ENCODE assay signal across 8 mouse cellular contexts in the genomic region with DNA sequence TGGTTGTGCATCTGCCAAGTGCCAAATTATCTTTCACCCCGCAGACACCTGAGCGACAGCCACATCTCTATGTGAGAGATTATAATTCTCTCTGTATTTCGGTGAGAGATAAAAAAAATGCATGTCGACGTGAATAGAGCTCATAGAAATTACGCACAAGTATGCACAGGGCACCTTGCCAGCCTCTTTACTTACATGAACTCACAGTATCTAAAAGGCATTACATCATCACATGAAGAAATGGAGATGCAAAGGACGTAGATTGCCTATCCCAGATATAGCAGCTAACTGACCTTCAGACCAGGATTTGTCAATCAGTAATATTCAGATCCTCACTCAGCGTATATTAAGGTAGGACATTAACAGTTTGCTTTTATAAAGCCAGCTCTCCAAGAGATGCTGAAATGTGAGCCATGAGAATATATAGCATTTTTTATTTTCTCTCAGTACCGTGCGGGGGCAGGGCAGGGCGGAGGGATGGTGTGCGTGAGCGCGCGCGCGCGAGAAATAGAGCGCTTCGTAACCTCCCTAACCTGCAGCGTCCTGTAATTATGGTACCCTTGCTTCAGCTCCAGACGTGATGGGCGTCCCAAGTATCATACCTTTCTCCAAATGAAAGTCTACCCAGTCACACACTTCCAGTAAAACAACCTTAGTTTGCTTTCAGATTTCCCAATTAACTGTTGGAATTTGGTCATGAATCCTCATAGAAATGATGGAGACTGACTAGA. TPM values are rescaled to one million over a fixed set of nuclear protein-coding genes. Genes with fewer than 3 reads are reported as not detected.
DNase-seq lines count a peak whose midpoint lies in the region; ATAC-seq and TF ChIP-seq lines count a peak whose summit lies in the region.

No protein-coding gene starts in this region.

- intact Hi-C loops in left cerebral cortex, postnatal 10 days (cut with DNase I) = no loop called here

- TF ChIP-seq POLR2A in brain, embryonic 14.5 days (IDR thresholded peaks at IDR 0.05; ENCODE audit: borderline replicate concordance, extremely low read depth, insufficient read depth, insufficient read length, poor library complexity, severe bottlenecking) = no peak

- peak overlapping the region; percentile 67 for H3K4me2 ChIP-seq in forebrain, embryonic 11.5 days (ENCODE audit: low read depth, low read length, severe bottlenecking)
- peak overlapping the region; percentile 62 for H3K4me2 ChIP-seq in midbrain, embryonic 16.5 days (ENCODE audit: low read length)

- 18% methylated on average over 23 of the region's 23 CpGs for WGBS in forebrain, embryonic 11.5 days
- WGBS in midbrain, embryonic 16.5 days = 6% methylated on average over 23 of the region's 23 CpGs

- DNase-seq in kidney, postnatal 4 days = peak; percentile 41 to 54
- no peak for DNase-seq in kidney, postnatal 10 days
- DNase-seq in brain, embryonic 14.5 days (ENCODE audit: low read depth) = peak; percentile 89
- no peak for DNase-seq in forebrain, embryonic 11.5 days (ENCODE audit: low spot score)
- DNase-seq in left cerebral cortex, postnatal 10 days (ENCODE audit: extremely low spot score in 1 of 2, low spot score in 2 of 2) = peak; percentile 59 to 65
- no peak for DNase-seq in urinary bladder, postnatal 25 days (ENCODE audit: low spot score)
- no peak for DNase-seq in kidney, postnatal 36 days

- no peak for TF ChIP-seq CTCF in brain, embryonic 14.5 days (IDR thresholded peaks at IDR 0.05; ENCODE audit: borderline replicate concordance, extremely low read depth, insufficient read depth, insufficient read length)

- H3K4me1 ChIP-seq in forebrain, embryonic 11.5 days (replicated peaks; ENCODE audit: control insufficient read depth, insufficient read depth, low read length) = peaks cover 4% of the 10 kb centered on the region; the same call in 1 of the 2 replicates
- H3K4me1 ChIP-seq in midbrain, embryonic 16.5 days (ENCODE audit: control insufficient read depth, insufficient read depth, low read length) = peaks cover 25% of the 10 kb centered on the region

- H3K27ac ChIP-seq in forebrain, embryonic 11.5 days (ENCODE audit: low read depth, low read length) = peak overlapping the region; percentile 96
- H3K27ac ChIP-seq in midbrain, embryonic 16.5 days (ENCODE audit: low read length) = peak overlapping the region; percentile 99

- H3K9ac ChIP-seq in forebrain, embryonic 11.5 days (ENCODE audit: low read length) = peak overlapping the region; percentile 74
- H3K9ac ChIP-seq in midbrain, embryonic 16.5 days (ENCODE audit: low read depth, low read length) = peak overlapping the region; percentile 67

- H3K9me3 ChIP-seq in forebrain, embryonic 11.5 days (ENCODE audit: control insufficient read depth, low read length) = no peaks in the 10 kb centered on the region
- no peaks in the 10 kb centered on the region for H3K9me3 ChIP-seq in midbrain, embryonic 16.5 days (replicated peaks; ENCODE audit: control insufficient read depth, low read length, poor library complexity, severe bottlenecking)

- no peaks in the 10 kb centered on the region for H3K36me3 ChIP-seq in forebrain, embryonic 11.5 days (ENCODE audit: control insufficient read depth, insufficient read depth, low read length)
- no peaks in the 10 kb centered on the region for H3K36me3 ChIP-seq in midbrain, embryonic 16.5 days (ENCODE audit: control insufficient read depth, insufficient read depth, low read length)

- 0 out of 2 replicates have a peak, but pooled peaks have one; percentile 52 for ATAC-seq in forebrain, embryonic 11.5 days (replicated peaks; ENCODE audit: low FRiP score)
- ATAC-seq in midbrain, embryonic 16.5 days = peak; percentile 81

- H3K4me3 ChIP-seq in forebrain, embryonic 11.5 days (ENCODE audit: low read depth, low read length) = peak overlapping the region; percentile 55
- H3K4me3 ChIP-seq in midbrain, embryonic 16.5 days (ENCODE audit: low read depth, low read length) = peak overlapping the region; percentile 68

- H3K27me3 ChIP-seq in forebrain, embryonic 11.5 days (ENCODE audit: control insufficient read depth, insufficient read depth, low read length) = no peaks in the 10 kb centered on the region
- no peaks in the 10 kb centered on the region for H3K27me3 ChIP-seq in midbrain, embryonic 16.5 days (ENCODE audit: control insufficient read depth, insufficient read depth, low read depth, low read length)

RNA-seq across cellular contexts. Expression of a gene that starts 0.8 kb away (rescaled TPM):
- polyA plus RNA-seq in brain, embryonic 14.5 days (2012; rRNA removed) = 726 and 1,077 TPM in 2 replicates
- polyA plus RNA-seq in forebrain, embryonic 11.5 days (2014; fragmentation: Nextera tagmentation; extraction: Ambion mirVana) = 84.9 and 93.6 TPM in 2 replicates
- 100 to 1,000 TPM; 172 to 180 TPM for total RNA-seq in left cerebral cortex, postnatal 10 days (2021)
- 345 and 399 TPM in 2 replicates for polyA plus RNA-seq in midbrain, embryonic 16.5 days (2015; fragmentation: Nextera tagmentation; extraction: Ambion mirVana)

RNA-seq across cellular contexts. Expression of a gene that starts 6.5 kb away (rescaled TPM):
- 120 and 164 TPM in 2 replicates for polyA plus RNA-seq in brain, embryonic 14.5 days (2012; rRNA removed)
- 52.9 and 54.1 TPM in 2 replicates for polyA plus RNA-seq in forebrain, embryonic 11.5 days (2014; fragmentation: Nextera tagmentation; extraction: Ambion mirVana)
- total RNA-seq in left cerebral cortex, postnatal 10 days (2021) = 10 to 100 TPM; 66.5 to 67.4 TPM
- polyA plus RNA-seq in midbrain, embryonic 16.5 days (2015; fragmentation: Nextera tagmentation; extraction: Ambion mirVana) = 107 and 115 TPM in 2 replicates

RNA-seq across cellular contexts. Expression of a gene that starts 6.5 kb away (rescaled TPM):
- 2.1 and 2.2 TPM in 2 replicates for polyA plus RNA-seq in brain, embryonic 14.5 days (2012; rRNA removed)
- 0.21 and 0.75 TPM in 2 replicates for polyA plus RNA-seq in forebrain, embryonic 11.5 days (2014; fragmentation: Nextera tagmentation; extraction: Ambion mirVana)
- 1 to 10 TPM; 2.8 to 3.7 TPM for total RNA-seq in left cerebral cortex, postnatal 10 days (2021)
- polyA plus RNA-seq in midbrain, embryonic 16.5 days (2015; fragmentation: Nextera tagmentation; extraction: Ambion mirVana) = 1.3 and 2.1 TPM in 2 replicates

RNA-seq across cellular contexts. Expression of a gene that starts 9.2 kb away (rescaled TPM):
- 664 and 715 TPM in 2 replicates for polyA plus RNA-seq in brain, embryonic 14.5 days (2012; rRNA removed)
- 386 and 426 TPM in 2 replicates for polyA plus RNA-seq in forebrain, embryonic 11.5 days (2014; fragmentation: Nextera tagmentation; extraction: Ambion mirVana)
- 100 to 1,000 TPM; 471 to 480 TPM for total RNA-seq in left cerebral cortex, postnatal 10 days (2021)
- 550 and 556 TPM in 2 replicates for polyA plus RNA-seq in midbrain, embryonic 16.5 days (2015; fragmentation: Nextera tagmentation; extraction: Ambion mirVana)

RNA-seq across cellular contexts. Expression of a gene that starts 29.9 kb away (rescaled TPM):
- 25.8 and 30.6 TPM in 2 replicates for polyA plus RNA-seq in brain, embryonic 14.5 days (2012; rRNA removed)
- 17.3 and 20.5 TPM in 2 replicates for polyA plus RNA-seq in forebrain, embryonic 11.5 days (2014; fragmentation: Nextera tagmentation; extraction: Ambion mirVana)
- 10 to 100 TPM; 22.0 to 22.7 TPM for total RNA-seq in left cerebral cortex, postnatal 10 days (2021)
- polyA plus RNA-seq in midbrain, embryonic 16.5 days (2015; fragmentation: Nextera tagmentation; extraction: Ambion mirVana) = 19.5 and 22.3 TPM in 2 replicates

Comparison
In these comparisons a context has a peak if more than half of its experiments do, and no peak if none do; other contexts are left out.
1. DNase-seq: peak in kidney, postnatal 4 days (2 of 2), brain, embryonic 14.5 days (single experiment) and left cerebral cortex, postnatal 10 days (2 of 2); none in kidney, postnatal 10 days (single experiment), forebrain, embryonic 11.5 days (single experiment), urinary bladder, postnatal 25 days (single experiment) and kidney, postnatal 36 days (0 of 2).